Mouse (Mus musculus): ENCODE results near the gene Fancd2. TPM values are rescaled to one million over a fixed set of nuclear protein-coding genes. Genes with fewer than 3 reads are reported as not detected.

The Fancd2 gene
- polyA plus RNA-seq, 1 experiment from 2014 or later: 13.1 TPM

DNA sequence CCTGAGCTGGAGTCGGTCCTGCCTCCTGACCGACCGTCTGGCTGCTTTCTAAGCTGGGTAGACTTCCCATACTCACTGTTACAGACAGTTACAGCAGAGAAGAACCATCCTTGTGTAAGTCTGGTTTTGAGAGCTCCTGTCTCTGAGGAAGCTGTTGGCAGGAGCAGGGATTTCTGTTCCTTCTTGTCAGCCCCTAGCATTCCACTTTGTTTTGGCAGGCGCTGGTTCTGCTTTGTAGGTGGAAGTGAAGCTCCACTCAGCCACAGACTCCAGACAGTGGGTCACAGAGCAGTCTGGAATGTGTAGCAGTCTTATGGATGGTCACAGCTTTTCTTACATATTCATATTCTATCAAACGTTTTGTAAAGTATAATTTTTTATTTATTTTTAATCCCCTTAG is 98.8 kb downstream of the Fancd2 start:
- H3K9ac ChIP-seq (ENCODE audit: low read length): no peak overlapping the region
- H3K27me3 ChIP-seq (replicated peaks; ENCODE audit: control insufficient read depth, insufficient read depth, low read length): no peaks in the 10 kb centered on the region
- no peaks in the 10 kb centered on the region for H3K9me3 ChIP-seq (ENCODE audit: control insufficient read depth, low read length)
- H3K36me3 ChIP-seq (ENCODE audit: control insufficient read depth, insufficient read depth, low read length): peaks cover 53% of the 10 kb centered on the region
- 85% methylated on average over 5 of the region's 5 CpGs for WGBS
- H3K27ac ChIP-seq (ENCODE audit: low read depth): no peak overlapping the region
- DNase-seq (ENCODE audit: low spot score) (no peak), ATAC-seq (replicated peaks; ENCODE audit: low FRiP score, low TSS enrichment, low read depth) (no peak)
- no peak overlapping the region for H3K4me3 ChIP-seq (ENCODE audit: low read depth, low read length)
- H3K4me2 ChIP-seq (ENCODE audit: low read length): no peak overlapping the region
- H3K4me1 ChIP-seq (replicated peaks; ENCODE audit: control insufficient read depth, insufficient read depth, low read length): peaks cover 5% of the 10 kb centered on the region

DNA sequence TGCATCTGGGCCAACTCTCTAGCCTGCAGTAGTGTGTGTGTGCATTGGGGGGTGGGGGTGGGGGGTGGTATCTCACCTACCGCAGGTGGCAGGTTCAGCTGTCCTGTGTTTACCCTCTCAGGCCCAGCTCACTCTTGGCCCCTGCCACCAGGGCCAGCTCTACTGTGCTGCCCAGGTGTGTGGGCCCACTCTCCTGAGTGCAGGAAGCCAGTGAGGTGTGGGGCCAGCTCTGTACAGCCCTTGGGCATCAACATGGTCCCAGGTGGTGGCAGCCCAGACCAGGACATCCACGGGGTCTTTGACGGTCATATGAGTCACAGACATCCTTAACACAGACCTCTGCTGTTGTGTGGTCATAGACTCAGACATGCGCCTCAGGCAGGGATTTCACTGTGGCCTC is 101.4 kb downstream of the Fancd2 start:
- ATAC-seq (replicated peaks; ENCODE audit: low FRiP score, low TSS enrichment, low read depth) (no peak), DNase-seq (ENCODE audit: low spot score) (no peak)
- no peak overlapping the region for H3K4me3 ChIP-seq (ENCODE audit: low read depth, low read length)
- peaks cover 47% of the 10 kb centered on the region for H3K36me3 ChIP-seq (ENCODE audit: control insufficient read depth, insufficient read depth, low read length)
- no peak overlapping the region for H3K9ac ChIP-seq (ENCODE audit: low read length)
- 95% methylated on average over 4 of the region's 4 CpGs for WGBS
- H3K27me3 ChIP-seq (replicated peaks; ENCODE audit: control insufficient read depth, insufficient read depth, low read length): no peaks in the 10 kb centered on the region
- no peaks in the 10 kb centered on the region for H3K9me3 ChIP-seq (ENCODE audit: control insufficient read depth, low read length)
- H3K27ac ChIP-seq (ENCODE audit: low read depth): no peak overlapping the region
- no peak overlapping the region for H3K4me2 ChIP-seq (ENCODE audit: low read length)
- no peaks in the 10 kb centered on the region for H3K4me1 ChIP-seq (replicated peaks; ENCODE audit: control insufficient read depth, insufficient read depth, low read length)

DNA sequence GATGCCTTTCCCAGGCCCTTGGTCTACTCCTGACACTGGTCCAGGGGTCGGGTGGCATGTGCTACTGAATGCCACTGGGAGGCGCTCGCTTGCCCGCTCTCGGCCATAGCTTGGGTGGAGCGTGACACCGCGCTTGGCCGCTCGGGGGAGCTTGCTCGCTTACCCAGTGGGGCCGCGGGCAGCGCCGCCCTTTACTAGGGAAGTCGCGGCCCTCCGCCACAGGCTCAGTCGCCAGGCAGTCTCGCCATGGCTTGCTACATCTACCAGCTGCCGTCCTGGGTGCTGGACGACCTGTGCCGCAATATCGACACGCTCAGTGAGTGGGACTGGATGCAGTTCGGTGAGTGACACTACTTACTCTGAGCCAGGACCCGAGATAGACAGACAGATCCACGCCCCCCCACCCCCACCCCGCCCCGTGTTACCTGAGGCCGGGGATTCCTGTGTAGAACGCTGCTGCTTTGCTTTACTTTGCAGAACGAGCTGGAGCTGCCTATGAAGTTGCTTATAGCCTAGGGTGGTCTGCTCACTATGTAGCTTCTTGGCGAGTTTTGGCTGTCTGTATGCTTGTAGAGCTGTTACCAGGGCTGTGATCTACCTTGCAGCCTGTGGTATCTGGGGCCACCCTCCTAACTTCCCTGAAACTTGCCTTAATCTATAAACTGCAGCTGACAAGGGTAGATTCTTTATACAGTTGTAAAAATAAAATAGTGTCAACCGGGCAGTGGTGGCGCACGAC is 107.0 kb downstream of the Fancd2 start, which contains the start of gene Irak2:
TSS of gene Irak2 (plus strand) at position 166 of the 739 bp plus-strand sequence.
- Histone ChIP-seq H3K4me2 (ENCODE audit: low read length) (peak within 1 kb of the TSS; percentile 61), H3K27ac (ENCODE audit: low read depth) (0 out of 2 replicates have a peak within 1 kb of the TSS, but pooled peaks have one; percentile 4), H3K9ac (ENCODE audit: low read length) (peak within 1 kb of the TSS; percentile 51), H3K4me1 (replicated peaks; ENCODE audit: control insufficient read depth, insufficient read depth, low read length) (no peaks in the 10 kb centered on the region), H3K27me3 (replicated peaks; ENCODE audit: control insufficient read depth, insufficient read depth, low read length) (no peaks in the 10 kb centered on the region), H3K4me3 (ENCODE audit: low read depth, low read length) (peak within 1 kb of the TSS; percentile 50), H3K9me3 (ENCODE audit: control insufficient read depth, low read length) (no peaks in the 10 kb centered on the region), H3K36me3 (ENCODE audit: control insufficient read depth, insufficient read depth, low read length) (no peaks in the 10 kb centered on the region)
- WGBS: 7% methylated on average over 37 of the region's 37 CpGs
- peak; percentile 93 for DNase-seq (ENCODE audit: low spot score)
- ATAC-seq (replicated peaks; ENCODE audit: low FRiP score, low TSS enrichment, low read depth): peak; percentile 91

DNA sequence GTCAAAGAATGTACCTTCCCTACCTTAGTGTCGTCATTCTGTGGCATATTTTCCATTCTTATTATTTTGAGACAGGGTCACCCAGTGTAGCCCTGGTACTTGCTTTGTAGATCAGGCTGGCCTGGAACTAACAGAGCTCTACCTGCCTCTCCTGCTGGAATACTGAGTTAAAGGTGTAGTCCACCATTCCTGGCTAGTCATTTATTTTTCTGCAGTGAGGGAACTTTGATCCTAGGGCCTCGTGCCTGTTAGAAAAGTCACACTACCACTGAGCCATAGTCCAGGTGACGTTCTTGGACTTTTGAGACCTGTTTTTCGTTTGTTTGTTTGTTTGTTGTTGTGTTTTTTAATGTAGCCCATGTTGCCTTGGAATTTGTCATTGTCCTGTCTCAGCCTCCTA is 107.7 kb downstream of the Fancd2 start:
- Histone ChIP-seq H3K4me3 (ENCODE audit: low read depth, low read length) (no peak overlapping the region), H3K4me2 (ENCODE audit: low read length) (no peak overlapping the region)

DNA sequence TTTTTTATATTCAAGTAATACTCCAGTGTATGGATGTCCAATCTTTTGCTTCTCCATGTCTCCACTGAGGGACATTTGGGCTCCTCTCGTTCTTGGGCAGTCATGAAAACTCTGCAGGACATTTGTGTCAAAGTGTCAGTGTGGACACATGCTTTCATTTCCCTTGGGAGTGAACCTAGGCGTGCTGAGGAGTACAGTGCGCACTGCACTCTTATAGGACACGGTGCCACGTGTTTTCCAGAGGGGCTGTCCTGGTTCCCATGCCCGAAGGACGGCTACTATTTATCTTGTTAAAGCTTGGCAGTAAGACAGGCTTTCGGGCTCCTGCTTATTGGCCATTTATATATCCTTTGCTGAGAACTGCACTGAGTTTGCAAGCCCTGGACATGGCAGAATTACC is 111.1 kb downstream of the Fancd2 start:
- Histone ChIP-seq H3K9ac (ENCODE audit: low read length) (no peak overlapping the region), H3K4me1 (replicated peaks; ENCODE audit: control insufficient read depth, insufficient read depth, low read length) (no peaks in the 10 kb centered on the region), H3K27ac (ENCODE audit: low read depth) (no peak overlapping the region), H3K4me2 (ENCODE audit: low read length) (no peak overlapping the region), H3K4me3 (ENCODE audit: low read depth, low read length) (no peak overlapping the region), H3K9me3 (ENCODE audit: control insufficient read depth, low read length) (no peaks in the 10 kb centered on the region), H3K27me3 (replicated peaks; ENCODE audit: control insufficient read depth, insufficient read depth, low read length) (no peaks in the 10 kb centered on the region), H3K36me3 (ENCODE audit: control insufficient read depth, insufficient read depth, low read length) (no peaks in the 10 kb centered on the region)
- 83% methylated on average over 8 of the region's 8 CpGs for WGBS
- DNase-seq (ENCODE audit: low spot score) (no peak), ATAC-seq (replicated peaks; ENCODE audit: low FRiP score, low TSS enrichment, low read depth) (no peak)

More for the DNA sequence above, 107.7 kb downstream of the Fancd2 start:
- DNase-seq (ENCODE audit: low spot score) (no peak), ATAC-seq (replicated peaks; ENCODE audit: low FRiP score, low TSS enrichment, low read depth) (no peak)
- Histone ChIP-seq H3K27me3 (replicated peaks; ENCODE audit: control insufficient read depth, insufficient read depth, low read length) (no peaks in the 10 kb centered on the region), H3K9ac (ENCODE audit: low read length) (no peak overlapping the region), H3K27ac (ENCODE audit: low read depth) (no peak overlapping the region), H3K4me1 (replicated peaks; ENCODE audit: control insufficient read depth, insufficient read depth, low read length) (no peaks in the 10 kb centered on the region), H3K9me3 (ENCODE audit: control insufficient read depth, low read length) (no peaks in the 10 kb centered on the region), H3K36me3 (ENCODE audit: control insufficient read depth, insufficient read depth, low read length) (no peaks in the 10 kb centered on the region)
- WGBS: 82% methylated on average over 4 of the region's 4 CpGs

DNA sequence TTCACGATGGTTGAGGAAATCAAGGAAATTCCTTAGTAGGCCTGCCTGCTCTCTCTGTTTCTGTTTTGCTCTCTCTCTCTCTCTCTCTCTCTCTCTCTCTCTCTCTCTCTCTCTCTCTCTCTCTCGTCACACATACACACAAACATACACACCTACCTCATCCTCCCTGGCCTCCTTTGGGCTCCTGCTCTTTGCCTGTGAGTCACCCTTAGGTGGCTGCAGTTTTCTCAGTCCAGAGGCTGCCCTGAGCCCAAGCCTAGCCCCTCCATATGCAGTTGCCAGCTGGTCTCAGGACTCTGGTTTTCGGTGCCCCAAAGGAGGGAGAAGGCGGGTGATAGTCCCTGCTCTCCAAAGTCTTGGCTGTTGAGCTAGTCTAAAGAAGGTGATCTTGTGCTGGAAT is 111.5 kb downstream of the Fancd2 start:
- WGBS: 77% methylated on average over 4 of the region's 4 CpGs
- no peak overlapping the region for H3K4me3 ChIP-seq (ENCODE audit: low read depth, low read length)
- H3K4me2 ChIP-seq (ENCODE audit: low read length): no peak overlapping the region
- H3K9ac ChIP-seq (ENCODE audit: low read length): no peak overlapping the region
- H3K9me3 ChIP-seq (ENCODE audit: control insufficient read depth, low read length): no peaks in the 10 kb centered on the region
- DNase-seq (ENCODE audit: low spot score): no peak
- no peak overlapping the region for H3K27ac ChIP-seq (ENCODE audit: low read depth)
- no peaks in the 10 kb centered on the region for H3K4me1 ChIP-seq (replicated peaks; ENCODE audit: control insufficient read depth, insufficient read depth, low read length)
- no peak for ATAC-seq (replicated peaks; ENCODE audit: low FRiP score, low TSS enrichment, low read depth)
- H3K27me3 ChIP-seq (replicated peaks; ENCODE audit: control insufficient read depth, insufficient read depth, low read length): no peaks in the 10 kb centered on the region
- no peaks in the 10 kb centered on the region for H3K36me3 ChIP-seq (ENCODE audit: control insufficient read depth, insufficient read depth, low read length)

DNA sequence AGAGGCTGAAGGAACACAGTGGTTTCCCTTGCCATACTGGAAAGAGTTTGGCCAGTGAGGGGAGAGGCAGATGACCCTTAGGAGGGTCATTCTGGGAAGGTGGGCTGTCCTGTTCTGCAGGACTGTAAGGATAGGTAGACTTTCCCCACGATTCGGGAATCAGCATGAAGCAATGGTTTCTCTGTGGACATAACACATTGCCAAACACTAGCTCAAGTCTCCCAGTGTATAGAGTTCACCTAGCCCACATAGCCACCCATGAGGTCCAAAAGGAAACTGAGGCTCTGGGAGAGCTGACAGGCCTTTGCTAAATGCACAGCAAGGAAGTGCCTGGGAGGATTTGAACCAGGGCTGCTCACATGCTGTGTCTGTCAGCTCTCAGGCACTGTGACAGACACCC is 112.5 kb downstream of the Fancd2 start:
- 92% methylated on average over 2 of the region's 2 CpGs for WGBS
- Histone ChIP-seq H3K4me3 (ENCODE audit: low read depth, low read length) (no peak overlapping the region), H3K36me3 (ENCODE audit: control insufficient read depth, insufficient read depth, low read length) (no peaks in the 10 kb centered on the region), H3K9me3 (ENCODE audit: control insufficient read depth, low read length) (no peaks in the 10 kb centered on the region), H3K27ac (ENCODE audit: low read depth) (no peak overlapping the region), H3K4me1 (replicated peaks; ENCODE audit: control insufficient read depth, insufficient read depth, low read length) (no peaks in the 10 kb centered on the region), H3K27me3 (replicated peaks; ENCODE audit: control insufficient read depth, insufficient read depth, low read length) (no peaks in the 10 kb centered on the region), H3K9ac (ENCODE audit: low read length) (no peak overlapping the region), H3K4me2 (ENCODE audit: low read length) (no peak overlapping the region)
- no peak for DNase-seq (ENCODE audit: low spot score)
- no peak for ATAC-seq (replicated peaks; ENCODE audit: low FRiP score, low TSS enrichment, low read depth)

DNA sequence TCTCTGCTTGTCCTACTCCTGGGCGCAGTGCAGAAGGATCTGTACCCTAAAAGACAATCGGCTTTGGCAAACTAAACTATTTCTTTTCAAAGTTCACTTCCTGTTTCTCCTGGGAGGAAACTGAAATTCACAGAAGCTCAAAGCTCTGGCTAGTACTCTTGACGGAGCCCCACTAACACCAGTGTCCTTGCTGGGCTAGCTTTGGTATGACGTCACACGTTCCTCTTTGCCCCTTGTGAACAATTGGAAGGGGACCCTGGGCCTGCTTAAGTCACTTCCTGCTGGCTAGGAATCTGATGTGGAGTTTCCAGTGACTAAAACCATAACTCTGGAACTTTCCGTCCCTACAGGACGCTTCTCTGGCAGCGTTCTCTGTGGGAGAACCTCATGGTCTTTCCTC is 113.3 kb downstream of the Fancd2 start:
- Histone ChIP-seq H3K9ac (ENCODE audit: low read length) (no peak overlapping the region), H3K4me3 (ENCODE audit: low read depth, low read length) (no peak overlapping the region), H3K36me3 (ENCODE audit: control insufficient read depth, insufficient read depth, low read length) (no peaks in the 10 kb centered on the region), H3K27ac (ENCODE audit: low read depth) (no peak overlapping the region), H3K27me3 (replicated peaks; ENCODE audit: control insufficient read depth, insufficient read depth, low read length) (no peaks in the 10 kb centered on the region), H3K4me1 (replicated peaks; ENCODE audit: control insufficient read depth, insufficient read depth, low read length) (no peaks in the 10 kb centered on the region), H3K9me3 (ENCODE audit: control insufficient read depth, low read length) (no peaks in the 10 kb centered on the region), H3K4me2 (ENCODE audit: low read length) (no peak overlapping the region)
- no peak for DNase-seq (ENCODE audit: low spot score)
- WGBS: 80% methylated on average over 8 of the region's 8 CpGs
- ATAC-seq (replicated peaks; ENCODE audit: low FRiP score, low TSS enrichment, low read depth): no peak

Measured in intestine, embryonic 14.5 days (tissue).